11 mouse cellular contexts compared by ENCODE assay signal in the genomic region with DNA sequence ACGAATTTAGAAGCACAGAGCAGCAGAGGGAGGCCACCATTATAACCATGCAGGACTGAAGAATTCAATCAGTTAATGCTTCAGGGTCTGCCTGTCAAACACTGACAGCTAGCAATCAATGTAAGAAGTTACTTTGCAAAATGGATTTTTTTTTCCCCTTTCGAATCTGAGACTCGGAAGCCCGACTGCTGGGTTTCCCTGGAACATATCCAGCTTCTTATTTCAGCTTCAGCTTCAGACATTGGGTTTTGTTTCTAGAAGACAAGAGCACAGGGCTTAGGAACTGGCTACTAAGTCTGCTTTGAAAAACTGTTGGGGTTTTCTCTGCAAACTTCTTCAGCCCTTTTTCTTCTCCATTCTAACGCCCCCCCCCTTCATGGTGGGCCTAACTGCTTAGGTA.
DNase-seq lines count a peak whose midpoint lies in the region; ATAC-seq and TF ChIP-seq lines count a peak whose summit lies in the region.
"Had no signal": no experiment of that assay in that cellular context is flagged by ENCODE, and none has a peak within 500 bp of the region (broad histone marks: within the 10 kb centered on the region; RNA-seq: fewer than 3 reads in every experiment).

No protein-coding gene starts in this region.

- no peaks in the 10 kb centered on the region for H3K36me3 ChIP-seq in kidney, embryonic 16.5 days (ENCODE audit: insufficient read depth, low read length)
- peaks cover 6% of the 10 kb centered on the region; the same call in 1 of the 2 replicates for H3K36me3 ChIP-seq in embryonic facial prominence, embryonic 12.5 days
- H3K36me3 ChIP-seq in forebrain, postnatal 0 days (ENCODE audit: insufficient read depth): no peaks in the 10 kb centered on the region
- no peaks in the 10 kb centered on the region for H3K36me3 ChIP-seq in midbrain, embryonic 14.5 days (ENCODE audit: control insufficient read depth, insufficient read depth, low read length)

- H3K4me2 ChIP-seq in kidney, embryonic 16.5 days (replicated peaks; ENCODE audit: low read depth, low read length): no peak overlapping the region
- H3K4me2 ChIP-seq in embryonic facial prominence, embryonic 12.5 days (replicated peaks): no peak overlapping the region
- no peak overlapping the region for H3K4me2 ChIP-seq in forebrain, postnatal 0 days (ENCODE audit: low read depth)
- no peak overlapping the region for H3K4me2 ChIP-seq in midbrain, embryonic 14.5 days (ENCODE audit: low read length)

- no peak for ATAC-seq in kidney, embryonic 16.5 days (ENCODE audit: low FRiP score, low TSS enrichment)
- ATAC-seq in embryonic facial prominence, embryonic 12.5 days (ENCODE audit: insufficient number of reproducible peaks, insufficient read depth, low FRiP score, low TSS enrichment): no peak
- ATAC-seq in forebrain, postnatal 0 days: no peak
- no peak for ATAC-seq in midbrain, embryonic 14.5 days (ENCODE audit: low FRiP score, low TSS enrichment)

- no peaks in the 10 kb centered on the region for H3K9me3 ChIP-seq in kidney, embryonic 16.5 days (ENCODE audit: low read length)
- no peaks in the 10 kb centered on the region for H3K9me3 ChIP-seq in embryonic facial prominence, embryonic 12.5 days
- H3K9me3 ChIP-seq in forebrain, postnatal 0 days (ENCODE audit: low read length): no peaks in the 10 kb centered on the region
- no peaks in the 10 kb centered on the region for H3K9me3 ChIP-seq in midbrain, embryonic 14.5 days (ENCODE audit: control insufficient read depth, low read length)

- no peaks in the 10 kb centered on the region for H3K27me3 ChIP-seq in kidney, embryonic 16.5 days (ENCODE audit: insufficient read depth, low read length)
- H3K27me3 ChIP-seq in embryonic facial prominence, embryonic 12.5 days: no peaks in the 10 kb centered on the region
- H3K27me3 ChIP-seq in forebrain, postnatal 0 days (ENCODE audit: insufficient read depth, low read length): no peaks in the 10 kb centered on the region
- H3K27me3 ChIP-seq in midbrain, embryonic 14.5 days (ENCODE audit: control insufficient read depth, insufficient read depth, low read length): no peaks in the 10 kb centered on the region

- TF ChIP-seq CTCF in forebrain, postnatal 0 days (IDR thresholded peaks at IDR 0.05; ENCODE audit: low read depth): no peak

- no peak for DNase-seq in kidney, adult 9 months
- peak; percentile 36 for DNase-seq in forebrain, postnatal 0 days
- peak; percentile 26 for DNase-seq in midbrain, embryonic 14.5 days
- DNase-seq in testis, postnatal 14 days (ENCODE audit: low spot score): no peak
- no peak for DNase-seq in heart, postnatal 36 days
- DNase-seq in embryo, embryonic 10.5 days (ENCODE audit: low spot score): no peak
- DNase-seq: adrenal gland, adult 8-10 months; cerebellum, postnatal 25 days; kidney, adult 18-20 months had no signal

- H3K4me3 ChIP-seq in kidney, embryonic 16.5 days (ENCODE audit: low read length): no peak overlapping the region
- no peak overlapping the region for H3K4me3 ChIP-seq in embryonic facial prominence, embryonic 12.5 days
- H3K4me3 ChIP-seq in forebrain, postnatal 0 days (ENCODE audit: low read depth, low read length): no peak overlapping the region
- H3K4me3 ChIP-seq in midbrain, embryonic 14.5 days (replicated peaks; ENCODE audit: low read depth, low read length): no peak overlapping the region

- intact Hi-C loops in heart, postnatal 36 days (cut with DNase I): no loop called here

- H3K9ac ChIP-seq in kidney, embryonic 16.5 days (replicated peaks; ENCODE audit: low read length): no peak overlapping the region
- no peak overlapping the region for H3K9ac ChIP-seq in embryonic facial prominence, embryonic 12.5 days
- H3K9ac ChIP-seq in forebrain, postnatal 0 days: no peak overlapping the region
- H3K9ac ChIP-seq in midbrain, embryonic 14.5 days (replicated peaks; ENCODE audit: low read length): no peak overlapping the region

- peaks cover 39% of the 10 kb centered on the region for H3K4me1 ChIP-seq in kidney, embryonic 16.5 days (ENCODE audit: insufficient read depth, low read length)
- H3K4me1 ChIP-seq in embryonic facial prominence, embryonic 12.5 days: peaks cover 49% of the 10 kb centered on the region
- 0 out of 2 replicates have a peak, but pooled peaks cover 5% of the 10 kb centered on the region for H3K4me1 ChIP-seq in forebrain, postnatal 0 days (ENCODE audit: insufficient read depth)
- peaks cover 22% of the 10 kb centered on the region for H3K4me1 ChIP-seq in midbrain, embryonic 14.5 days (ENCODE audit: control insufficient read depth, insufficient read depth, low read length)

- H3K27ac ChIP-seq in kidney, embryonic 16.5 days (ENCODE audit: low read length): peak overlapping the region; percentile 15; the same call in 1 of the 2 replicates
- peak overlapping the region; percentile 52 for H3K27ac ChIP-seq in embryonic facial prominence, embryonic 12.5 days
- 0 out of 2 replicates have a peak overlapping the region, but pooled peaks have one; percentile 10 for H3K27ac ChIP-seq in forebrain, postnatal 0 days (ENCODE audit: low read depth, low read length)
- peak overlapping the region; percentile 64 for H3K27ac ChIP-seq in midbrain, embryonic 14.5 days (replicated peaks; ENCODE audit: low read depth, low read length)

- 44% methylated on average over 5 of the region's 5 CpGs for WGBS in kidney, embryonic 16.5 days
- WGBS in embryonic facial prominence, embryonic 12.5 days: 40% methylated on average over 5 of the region's 5 CpGs
- 26% methylated on average over 5 of the region's 5 CpGs for WGBS in forebrain, postnatal 0 days
- 43% methylated on average over 5 of the region's 5 CpGs for WGBS in midbrain, embryonic 14.5 days

Comparison
In these comparisons a context has a peak if more than half of its experiments do, and no peak if none do; other contexts are left out.
1. H3K27ac ChIP-seq: peak in every context shown above with its lines; median percentile 64 in midbrain, embryonic 14.5 days; 52 in embryonic facial prominence, embryonic 12.5 days; 15 in kidney, embryonic 16.5 days; 10 in forebrain, postnatal 0 days.
2. DNase-seq: peak in forebrain, postnatal 0 days (single experiment) and midbrain, embryonic 14.5 days (single experiment); none in kidney, adult 9 months (single experiment), testis, postnatal 14 days (single experiment), heart, postnatal 36 days (0 of 2) and embryo, embryonic 10.5 days (single experiment).